Mouse (Mus musculus) CD4-positive, CD25-positive, alpha-beta regulatory T cell, adult 4 months (primary cell): ENCODE results near the gene Laptm4a. TPM values are rescaled to one million over a fixed set of nuclear protein-coding genes. Genes with fewer than 3 reads are reported as not detected.
"Not testable (repeated sequence)": the region's sequence is repeated elsewhere in the genome, so short reads cannot be mapped to it uniquely, and the experiment has no call there.

Experiments used
- ATAC-seq: one replicate; pipeline ENCODE4 v1.8.0; 2017
- polyA plus RNA-seq, 2 experiments: library from polyadenylated mRNA; unstranded; fragments of 100-300 nt; shearing (Covaris generic); gene quantifications; one replicate each; pipeline ENCODE4 v1.2.1; 2017

Gene Laptm4a
- polyA plus RNA-seq, 2 experiments from 2014 or later, result 127 to 169 TPM

GRCm38 (mm10) chr12:8912860-8913685 lies 8.4 kb upstream of the Laptm4a start:
- ATAC-seq, result no peak

DNA sequence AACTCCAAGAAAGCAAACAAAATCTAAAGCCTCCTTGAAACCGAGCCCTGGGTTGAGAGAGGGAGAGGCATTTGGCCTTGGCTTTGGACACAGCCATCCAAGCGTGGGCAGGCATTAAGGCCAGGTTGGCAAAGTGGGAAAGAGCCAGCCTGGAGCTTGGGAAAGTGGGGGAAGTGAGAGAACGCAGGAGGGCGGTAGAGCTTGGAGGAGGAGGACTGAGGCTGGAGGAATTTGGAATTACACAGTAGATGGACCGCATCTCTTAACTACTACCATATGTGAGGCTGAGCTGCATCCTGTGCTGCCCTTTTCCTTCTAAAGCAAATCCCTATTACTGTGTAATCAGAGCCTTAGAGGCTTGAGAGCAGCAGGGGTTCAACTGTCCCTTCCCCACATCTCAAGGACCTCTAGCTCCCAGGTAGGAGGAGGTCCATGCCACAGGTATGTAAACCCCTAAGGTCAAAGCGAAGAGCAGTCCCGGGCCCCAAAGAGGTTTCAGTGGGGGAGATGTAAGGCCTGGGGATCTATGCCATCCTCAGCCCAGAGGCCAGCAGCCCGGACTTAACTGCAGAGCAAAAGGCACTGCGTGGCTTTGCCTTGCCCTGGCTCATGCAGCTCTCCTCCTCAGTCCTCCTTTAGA lies 7.6 kb upstream of the Laptm4a start:
- ATAC-seq, result no peak

GRCm38 (mm10) chr12:8916378-8916777 lies 5.1 kb upstream of the Laptm4a start:
- no peak for ATAC-seq

DNA sequence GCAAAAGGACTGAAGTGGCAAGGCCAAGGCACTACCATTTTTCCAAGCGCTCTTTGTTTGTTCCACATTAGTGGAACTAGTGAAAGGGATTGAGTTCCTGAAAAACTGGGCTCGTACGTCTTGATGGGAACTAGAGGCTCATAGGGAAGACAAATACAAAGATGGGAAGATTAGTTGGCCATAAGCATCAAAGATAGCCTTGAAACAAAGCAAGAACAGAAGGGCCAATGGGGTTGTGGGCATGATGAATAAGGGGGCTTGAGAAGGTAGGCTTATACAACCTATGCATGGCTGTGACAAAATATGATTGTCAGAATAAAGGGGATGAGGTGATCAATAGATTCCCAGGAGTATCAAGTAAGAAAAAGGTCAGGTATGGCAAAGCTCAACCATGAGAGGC lies 2.2 kb upstream of the Laptm4a start:
- ATAC-seq, result no peak

DNA sequence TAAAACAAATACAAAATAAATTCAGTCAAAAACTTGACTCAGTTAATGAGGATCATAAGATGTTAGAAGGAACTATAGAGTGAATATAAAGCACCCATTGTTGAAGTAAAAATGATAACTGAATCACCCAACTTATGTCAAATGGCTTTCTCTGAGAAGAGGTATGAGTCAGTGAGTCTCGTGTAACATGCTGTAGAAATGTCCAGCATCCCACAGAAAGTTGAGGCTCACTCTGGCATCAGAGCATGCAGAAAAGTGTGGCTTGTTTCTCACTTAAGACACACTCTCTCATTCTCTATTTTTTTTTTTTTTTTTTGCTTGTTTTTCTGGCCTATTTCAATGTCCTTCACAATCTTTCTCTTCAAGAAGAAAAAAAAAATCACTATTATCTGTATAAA lies 469 bp upstream of the Laptm4a start:
- ATAC-seq, result no peak

DNA sequence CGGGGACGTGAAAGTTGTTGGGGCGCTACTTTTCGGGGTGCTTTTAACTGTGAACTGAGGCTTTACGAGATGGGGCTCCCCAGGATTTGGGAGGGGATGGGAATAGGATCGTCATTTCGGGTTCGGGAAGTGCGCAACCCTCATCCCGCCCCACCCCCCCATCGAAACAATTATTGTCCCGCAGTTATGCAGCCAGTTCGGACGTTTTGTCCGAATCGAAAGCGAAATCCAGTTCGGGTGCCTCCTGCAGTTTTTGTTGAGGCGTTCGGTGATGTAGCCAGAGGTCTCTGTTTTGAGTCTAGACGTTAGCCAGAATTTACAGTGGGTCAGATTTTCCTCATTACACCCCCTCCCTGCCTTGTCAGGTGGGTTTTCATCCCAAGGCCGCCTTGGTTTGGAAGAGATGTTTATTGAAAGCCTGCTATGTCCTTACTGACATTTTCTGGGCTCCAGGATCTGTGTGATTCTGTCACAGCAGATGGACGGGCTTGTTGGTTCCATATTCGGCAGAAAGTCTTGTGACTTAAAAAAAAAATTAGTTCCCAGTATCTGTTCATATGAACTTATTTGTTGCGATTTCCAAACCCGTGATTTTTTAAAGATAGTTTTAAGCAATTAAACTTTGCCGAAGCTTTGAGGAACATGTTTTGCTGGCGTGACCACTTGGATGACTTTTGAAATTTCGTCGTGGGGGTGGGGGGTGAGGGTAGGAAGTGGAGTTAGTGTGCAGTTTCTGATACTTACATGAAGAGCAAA lies 1.1 kb downstream of the Laptm4a start:
- no peak for ATAC-seq

- ATAC-seq, result no peak
Observed at GRCm38 (mm10) chr12:8923125-8923410, 1.6 kb downstream of the Laptm4a start.

DNA sequence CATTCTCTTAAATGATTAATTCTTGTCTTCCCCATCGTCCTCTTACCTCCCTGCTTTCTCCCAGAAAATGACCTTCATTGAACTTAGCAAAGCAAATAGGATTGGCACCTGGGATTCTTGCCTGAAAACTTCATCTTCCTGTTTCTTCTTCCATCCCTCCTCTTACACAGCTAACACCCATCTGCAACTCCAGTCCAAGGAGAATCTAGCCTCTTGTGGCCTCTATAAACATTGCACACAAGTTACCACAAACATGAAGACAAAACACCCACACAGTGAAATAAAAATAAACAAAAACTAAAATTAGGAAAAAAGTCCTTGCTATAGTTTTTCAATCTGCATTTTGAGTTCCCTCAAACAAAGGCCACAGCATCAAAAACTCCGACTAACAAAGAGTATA lies 2.1 kb downstream of the Laptm4a start:
- no peak for ATAC-seq

GRCm38 (mm10) chr12:8927652-8928051 lies 6.2 kb downstream of the Laptm4a start:
- ATAC-seq, result no peak

GRCm38 (mm10) chr12:8928766-8929165 lies 7.3 kb downstream of the Laptm4a start:
- ATAC-seq, result no peak

DNA sequence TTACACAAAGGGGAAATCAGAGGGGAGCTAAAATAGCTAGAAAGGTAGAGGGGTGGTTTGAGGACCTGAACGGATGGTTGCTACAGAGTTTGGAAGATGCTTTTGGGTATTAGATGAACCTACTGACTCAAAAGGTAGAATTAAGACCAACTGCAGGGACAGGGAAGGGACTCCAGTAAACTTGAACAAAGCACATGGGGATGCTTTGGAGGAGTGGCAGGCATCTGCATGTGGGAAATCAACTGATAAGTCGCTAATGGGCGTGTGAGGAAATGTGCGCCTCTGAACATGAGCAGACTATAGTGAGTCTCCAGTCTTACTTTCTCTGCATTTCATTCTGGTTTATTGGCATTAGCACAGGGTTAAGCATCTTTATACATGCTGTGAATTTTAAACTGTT lies 9.6 kb downstream of the Laptm4a start:
- ATAC-seq, result no peak

DNA sequence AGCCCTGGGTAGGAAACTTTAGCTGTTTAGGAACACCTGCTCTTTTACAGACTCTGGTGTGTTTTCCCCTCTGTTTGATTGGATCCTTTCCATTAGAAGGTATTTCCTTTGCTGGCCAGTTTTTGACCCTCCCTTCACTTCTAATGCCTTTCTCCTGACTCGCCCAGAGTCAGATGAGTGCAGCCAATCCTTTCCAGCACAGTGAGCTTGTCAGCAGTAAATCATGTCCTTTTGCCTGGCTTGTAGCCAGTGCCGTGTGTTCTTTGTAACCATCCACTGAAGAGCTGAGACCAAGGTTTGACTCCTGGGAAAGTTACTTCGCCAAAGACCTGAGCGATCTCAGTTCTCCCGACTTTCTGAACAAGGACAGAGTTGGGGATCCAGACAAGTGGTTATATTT lies 13.9 kb downstream of the Laptm4a start:
- ATAC-seq, result no peak

- not testable (repeated sequence) for ATAC-seq
Observed at GRCm38 (mm10) chr12:8936210-8936609, 14.7 kb downstream of the Laptm4a start.

DNA sequence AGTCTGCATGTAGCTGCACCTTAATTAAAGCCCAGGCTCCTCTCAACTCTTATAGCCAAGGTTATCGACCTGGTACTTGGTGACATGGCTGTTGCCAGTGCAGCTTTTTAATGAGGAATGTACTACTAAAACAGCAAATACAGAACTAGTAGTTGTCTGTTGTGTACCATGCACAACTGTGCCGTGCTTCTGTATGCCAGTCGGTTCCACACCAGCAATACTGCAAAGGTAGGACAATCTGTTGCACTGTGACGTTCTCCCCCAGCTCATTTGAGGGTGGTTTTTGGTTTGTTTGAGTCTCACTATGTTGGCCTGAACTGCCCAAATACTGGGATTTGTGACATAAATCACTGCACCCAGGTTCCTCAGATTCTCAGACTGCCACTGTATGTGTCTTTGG lies 18.0 kb downstream of the Laptm4a start:
- ATAC-seq, result no peak

- no peak for ATAC-seq
Observed at GRCm38 (mm10) chr12:8940011-8941005, 18.8 kb downstream of the Laptm4a start.

- ATAC-seq, result no peak
Observed at GRCm38 (mm10) chr12:8941131-8941615, 19.7 kb downstream of the Laptm4a start.

DNA sequence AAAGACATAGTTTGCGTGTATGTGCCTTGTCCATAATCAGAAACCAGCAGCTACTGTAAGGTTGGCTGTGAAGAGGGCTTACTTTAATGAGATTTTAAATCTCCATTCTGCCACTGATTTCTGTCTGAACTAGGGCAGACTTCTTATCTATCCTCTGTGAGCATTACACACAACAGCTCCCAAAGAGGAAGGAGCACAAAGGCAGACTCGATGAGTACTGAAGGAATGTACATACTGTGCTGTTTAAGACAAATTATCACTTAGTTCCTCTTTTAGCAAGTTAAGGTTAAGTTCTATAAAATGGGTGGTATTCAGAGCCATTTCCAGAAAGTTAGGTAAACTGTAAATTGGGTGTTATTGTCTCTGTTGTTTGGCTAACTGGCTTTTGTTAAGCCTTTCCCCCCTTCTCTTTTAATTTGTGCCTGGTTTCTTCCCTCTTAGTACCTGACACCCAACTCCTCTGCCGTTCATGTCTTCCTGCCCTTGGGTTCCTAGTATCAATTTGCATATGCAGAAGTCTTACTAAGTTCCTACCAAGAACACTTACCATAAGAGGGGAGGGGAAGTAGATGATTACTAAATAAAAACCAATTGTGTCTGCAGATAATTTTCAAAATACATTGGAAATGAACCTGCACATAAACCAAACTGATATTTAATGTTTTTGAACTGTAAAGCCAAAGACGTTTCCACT lies 20.4 kb downstream of the Laptm4a start:
- ATAC-seq, result peak; percentile 77

- ATAC-seq, result no peak
Observed at GRCm38 (mm10) chr12:8947163-8947562, 25.7 kb downstream of the Laptm4a start.

- peak; percentile 78 for ATAC-seq
Observed at GRCm38 (mm10) chr12:8947714-8948464, 26.4 kb downstream of the Laptm4a start, which contains the start of gene Matn3. Gene Matn3, plus strand, starts transcription at chr12:8947929.

- no peak for ATAC-seq
Observed at GRCm38 (mm10) chr12:8953136-8953535, 31.7 kb downstream of the Laptm4a start.

DNA sequence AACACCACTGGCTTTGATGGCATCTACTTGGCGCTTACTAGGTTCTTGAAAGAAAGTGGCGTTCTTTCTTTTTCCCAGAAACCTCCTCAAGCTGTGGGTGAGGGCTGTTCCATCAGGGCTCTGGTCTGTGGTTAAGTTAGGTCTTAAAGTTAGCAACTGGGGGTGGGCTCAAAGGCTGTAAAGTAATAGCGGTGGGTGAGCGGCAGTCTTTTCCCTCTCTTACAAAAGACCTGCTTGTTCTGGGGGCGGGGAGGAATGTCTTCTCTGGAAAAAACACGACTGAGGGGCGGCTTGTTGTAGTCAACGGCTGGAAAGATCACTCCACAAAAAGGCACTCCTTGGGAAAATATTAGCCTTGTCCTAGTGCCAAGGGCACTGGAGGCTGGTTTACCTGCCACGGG lies 32.7 kb downstream of the Laptm4a start:
- ATAC-seq, result no peak
